Mouse (Mus musculus): ENCODE data around the gene Npnt. TPM values are rescaled to one million over a fixed set of nuclear protein-coding genes. Genes with fewer than 3 reads are reported as not detected.

Gene Npnt
- polyA plus RNA-seq, 1 experiment from 2014 or later: 6.4 TPM

- no peak overlapping the region for H3K4me2 ChIP-seq (ENCODE audit: low read length)
- DNase-seq (ENCODE audit: low spot score) (no peak), ATAC-seq (no peak)
- H3K9ac ChIP-seq (ENCODE audit: low read length): no peak overlapping the region
- no peaks in the 10 kb centered on the region for H3K9me3 ChIP-seq (replicated peaks; ENCODE audit: control insufficient read depth, low read length)
- WGBS: 91% methylated on average over 7 of the region's 7 CpGs
- no peaks in the 10 kb centered on the region for H3K36me3 ChIP-seq (ENCODE audit: control insufficient read depth, insufficient read depth, low read length)
- no peak overlapping the region for H3K4me3 ChIP-seq (ENCODE audit: low read depth, low read length)
- H3K27ac ChIP-seq (ENCODE audit: low read depth, low read length): no peak overlapping the region
- H3K4me1 ChIP-seq (ENCODE audit: control insufficient read depth, insufficient read depth, low read length): no peaks in the 10 kb centered on the region
- H3K27me3 ChIP-seq (replicated peaks; ENCODE audit: control insufficient read depth, insufficient read depth, low read length): no peaks in the 10 kb centered on the region
Observed at GRCm38 (mm10) chr3:132892481-132892880, 57.6 kb downstream of the Npnt start.

DNA sequence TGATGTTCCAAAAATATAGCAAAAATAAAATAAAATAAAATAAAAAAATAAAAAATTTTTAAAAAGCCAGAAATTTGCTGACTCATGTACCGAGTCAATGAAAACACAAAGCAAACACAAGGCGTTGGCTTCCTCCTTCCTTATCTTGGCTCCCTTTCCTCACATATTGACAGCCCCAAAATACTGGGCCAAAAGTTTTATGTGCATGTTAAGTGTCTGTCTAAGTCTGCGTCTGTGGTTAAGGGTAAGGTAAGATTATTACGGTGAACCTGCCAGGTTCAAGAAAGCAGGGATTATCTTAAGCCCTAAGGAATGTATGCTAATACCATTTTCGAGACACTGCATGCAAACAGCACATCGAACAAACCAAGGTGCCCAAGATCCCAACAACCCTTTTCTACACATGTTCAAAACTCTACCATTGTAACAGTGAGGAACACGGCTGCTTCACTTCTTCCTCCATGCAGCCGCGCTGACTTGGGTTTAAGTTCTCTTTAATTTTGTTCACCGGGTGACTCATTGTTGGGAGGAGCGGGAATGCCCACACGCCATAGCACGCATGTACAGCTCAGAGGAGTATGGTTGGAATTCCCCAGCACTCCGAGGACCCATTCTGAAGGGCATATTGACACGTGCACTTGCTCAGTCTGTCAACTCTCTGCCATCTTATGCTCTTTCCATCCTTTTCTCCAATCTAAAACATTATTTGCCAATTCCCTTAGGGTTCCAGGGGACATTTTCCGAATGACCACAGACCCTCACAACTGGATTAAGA is 62.8 kb downstream of the Npnt start:
- Histone ChIP-seq H3K4me2 (ENCODE audit: low read length) (no peak overlapping the region), H3K27me3 (replicated peaks; ENCODE audit: control insufficient read depth, insufficient read depth, low read length) (no peaks in the 10 kb centered on the region), H3K27ac (ENCODE audit: low read depth, low read length) (no peak overlapping the region), H3K9ac (ENCODE audit: low read length) (no peak overlapping the region), H3K9me3 (replicated peaks; ENCODE audit: control insufficient read depth, low read length) (no peaks in the 10 kb centered on the region), H3K4me1 (ENCODE audit: control insufficient read depth, insufficient read depth, low read length) (no peaks in the 10 kb centered on the region), H3K36me3 (ENCODE audit: control insufficient read depth, insufficient read depth, low read length) (no peaks in the 10 kb centered on the region), H3K4me3 (ENCODE audit: low read depth, low read length) (no peak overlapping the region)
- ATAC-seq (no peak), DNase-seq (ENCODE audit: low spot score) (no peak)
- WGBS: 93% methylated on average over 16 of the region's 16 CpGs

- Histone ChIP-seq H3K27me3 (replicated peaks; ENCODE audit: control insufficient read depth, insufficient read depth, low read length) (no peaks in the 10 kb centered on the region), H3K9me3 (replicated peaks; ENCODE audit: control insufficient read depth, low read length) (no peaks in the 10 kb centered on the region), H3K4me3 (ENCODE audit: low read depth, low read length) (no peak overlapping the region), H3K4me2 (ENCODE audit: low read length) (no peak overlapping the region), H3K9ac (ENCODE audit: low read length) (no peak overlapping the region), H3K4me1 (ENCODE audit: control insufficient read depth, insufficient read depth, low read length) (no peaks in the 10 kb centered on the region), H3K27ac (ENCODE audit: low read depth, low read length) (no peak overlapping the region), H3K36me3 (ENCODE audit: control insufficient read depth, insufficient read depth, low read length) (no peaks in the 10 kb centered on the region)
- ATAC-seq (no peak), DNase-seq (ENCODE audit: low spot score) (no peak)
- WGBS: 91% methylated on average over 6 of the region's 6 CpGs
Observed at GRCm38 (mm10) chr3:132886419-132887050, 63.6 kb downstream of the Npnt start.

DNA sequence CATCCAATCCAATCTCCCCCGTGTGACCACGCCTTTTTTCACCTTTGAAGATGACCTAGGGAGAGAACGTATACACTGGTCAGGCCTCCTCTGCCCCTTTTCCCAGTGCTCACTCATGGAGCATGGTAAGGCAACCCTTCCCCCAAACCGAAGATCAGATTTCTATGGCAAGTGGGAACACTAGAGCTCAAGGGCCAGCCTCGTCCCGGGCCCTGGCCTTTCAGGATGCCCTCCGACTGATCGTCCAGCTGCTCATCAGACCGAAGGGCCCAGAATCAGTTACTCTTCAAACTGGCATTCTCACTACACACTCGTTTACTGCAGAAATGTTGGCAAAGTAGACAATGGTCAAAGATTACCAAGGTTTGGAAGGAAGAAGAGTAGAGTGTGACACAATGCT is 65.6 kb downstream of the Npnt start:
- Histone ChIP-seq H3K27me3 (replicated peaks; ENCODE audit: control insufficient read depth, insufficient read depth, low read length) (no peaks in the 10 kb centered on the region), H3K4me1 (ENCODE audit: control insufficient read depth, insufficient read depth, low read length) (no peaks in the 10 kb centered on the region), H3K4me2 (ENCODE audit: low read length) (no peak overlapping the region), H3K27ac (ENCODE audit: low read depth, low read length) (no peak overlapping the region), H3K4me3 (ENCODE audit: low read depth, low read length) (no peak overlapping the region), H3K9ac (ENCODE audit: low read length) (no peak overlapping the region), H3K9me3 (replicated peaks; ENCODE audit: control insufficient read depth, low read length) (no peaks in the 10 kb centered on the region), H3K36me3 (ENCODE audit: control insufficient read depth, insufficient read depth, low read length) (no peaks in the 10 kb centered on the region)
- WGBS: 87% methylated on average over 10 of the region's 10 CpGs
- no peak for DNase-seq (ENCODE audit: low spot score)
- ATAC-seq: no peak

DNA sequence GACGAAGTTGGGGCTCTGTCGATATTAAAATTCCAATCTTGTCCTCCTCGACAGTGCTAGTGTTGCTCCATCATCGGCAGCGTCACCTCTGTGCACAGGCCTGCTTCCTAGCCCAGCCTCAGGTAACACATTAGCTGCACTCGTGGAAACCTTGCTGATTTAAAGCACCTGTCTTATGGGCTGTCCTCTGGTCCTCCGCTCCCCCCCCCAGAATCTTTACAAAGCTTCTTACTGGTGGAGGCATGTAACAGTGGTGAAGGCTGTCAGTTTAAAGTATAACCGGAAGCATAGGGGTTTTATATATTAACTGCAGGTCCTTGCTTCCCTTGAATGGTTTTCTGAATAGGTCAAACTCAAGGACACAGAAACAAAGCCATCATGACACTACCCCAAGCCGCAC is 66.8 kb downstream of the Npnt start:
- no peak overlapping the region for H3K27ac ChIP-seq (ENCODE audit: low read depth, low read length)
- no peaks in the 10 kb centered on the region for H3K27me3 ChIP-seq (replicated peaks; ENCODE audit: control insufficient read depth, insufficient read depth, low read length)
- ATAC-seq: no peak
- 90% methylated on average over 9 of the region's 9 CpGs for WGBS
- no peaks in the 10 kb centered on the region for H3K36me3 ChIP-seq (ENCODE audit: control insufficient read depth, insufficient read depth, low read length)
- no peaks in the 10 kb centered on the region for H3K4me1 ChIP-seq (ENCODE audit: control insufficient read depth, insufficient read depth, low read length)
- DNase-seq (ENCODE audit: low spot score): no peak
- no peak overlapping the region for H3K4me3 ChIP-seq (ENCODE audit: low read depth, low read length)
- H3K9ac ChIP-seq (ENCODE audit: low read length): no peak overlapping the region
- no peaks in the 10 kb centered on the region for H3K9me3 ChIP-seq (replicated peaks; ENCODE audit: control insufficient read depth, low read length)
- no peak overlapping the region for H3K4me2 ChIP-seq (ENCODE audit: low read length)

GRCm38 (mm10) chr3:132880826-132881225 is 69.3 kb downstream of the Npnt start:
- no peaks in the 10 kb centered on the region for H3K9me3 ChIP-seq (replicated peaks; ENCODE audit: control insufficient read depth, low read length)
- H3K9ac ChIP-seq (ENCODE audit: low read length): no peak overlapping the region
- 40% methylated on average over 9 of the region's 9 CpGs for whole genome bisulfite sequencing
- H3K4me3 ChIP-seq (ENCODE audit: low read depth, low read length): no peak overlapping the region
- peak overlapping the region; percentile 14; the same call in 1 of the 2 replicates for H3K4me2 ChIP-seq (ENCODE audit: low read length)
- no peaks in the 10 kb centered on the region for H3K36me3 ChIP-seq (ENCODE audit: control insufficient read depth, insufficient read depth, low read length)
- ATAC-seq: peak; percentile 54
- peak; percentile 54 for DNase-seq (ENCODE audit: low spot score)
- H3K4me1 ChIP-seq (ENCODE audit: control insufficient read depth, insufficient read depth, low read length): no peaks in the 10 kb centered on the region
- no peak overlapping the region for H3K27ac ChIP-seq (ENCODE audit: low read depth, low read length)
- H3K27me3 ChIP-seq (replicated peaks; ENCODE audit: control insufficient read depth, insufficient read depth, low read length): no peaks in the 10 kb centered on the region

DNA sequence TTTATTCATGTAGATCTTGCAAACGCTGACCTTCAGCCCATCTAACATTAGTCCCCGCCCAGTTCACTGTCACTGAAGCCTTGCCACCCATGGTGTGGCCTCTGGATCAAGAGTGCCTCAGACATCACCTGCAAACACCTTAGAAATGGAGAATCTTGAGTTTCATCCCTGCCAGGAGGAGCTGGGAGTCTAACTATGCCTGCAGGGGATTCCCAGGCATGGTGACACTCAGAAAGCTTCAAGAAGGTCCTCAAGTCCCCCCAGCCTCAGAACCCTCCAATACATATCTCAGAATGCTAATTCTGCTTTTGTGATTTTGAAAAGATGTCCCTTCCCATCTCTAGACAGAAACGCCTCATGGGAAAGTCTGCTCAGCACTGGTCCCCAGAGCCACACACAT is 69.7 kb downstream of the Npnt start:
- Histone ChIP-seq H3K9me3 (replicated peaks; ENCODE audit: control insufficient read depth, low read length) (no peaks in the 10 kb centered on the region), H3K4me3 (ENCODE audit: low read depth, low read length) (no peak overlapping the region), H3K4me1 (ENCODE audit: control insufficient read depth, insufficient read depth, low read length) (no peaks in the 10 kb centered on the region), H3K4me2 (ENCODE audit: low read length) (no peak overlapping the region), H3K9ac (ENCODE audit: low read length) (no peak overlapping the region), H3K27me3 (replicated peaks; ENCODE audit: control insufficient read depth, insufficient read depth, low read length) (no peaks in the 10 kb centered on the region), H3K27ac (ENCODE audit: low read depth, low read length) (no peak overlapping the region), H3K36me3 (ENCODE audit: control insufficient read depth, insufficient read depth, low read length) (no peaks in the 10 kb centered on the region)
- ATAC-seq: no peak
- DNase-seq (ENCODE audit: low spot score): no peak
- 86% methylated on average over 3 of the region's 3 CpGs for WGBS

DNA sequence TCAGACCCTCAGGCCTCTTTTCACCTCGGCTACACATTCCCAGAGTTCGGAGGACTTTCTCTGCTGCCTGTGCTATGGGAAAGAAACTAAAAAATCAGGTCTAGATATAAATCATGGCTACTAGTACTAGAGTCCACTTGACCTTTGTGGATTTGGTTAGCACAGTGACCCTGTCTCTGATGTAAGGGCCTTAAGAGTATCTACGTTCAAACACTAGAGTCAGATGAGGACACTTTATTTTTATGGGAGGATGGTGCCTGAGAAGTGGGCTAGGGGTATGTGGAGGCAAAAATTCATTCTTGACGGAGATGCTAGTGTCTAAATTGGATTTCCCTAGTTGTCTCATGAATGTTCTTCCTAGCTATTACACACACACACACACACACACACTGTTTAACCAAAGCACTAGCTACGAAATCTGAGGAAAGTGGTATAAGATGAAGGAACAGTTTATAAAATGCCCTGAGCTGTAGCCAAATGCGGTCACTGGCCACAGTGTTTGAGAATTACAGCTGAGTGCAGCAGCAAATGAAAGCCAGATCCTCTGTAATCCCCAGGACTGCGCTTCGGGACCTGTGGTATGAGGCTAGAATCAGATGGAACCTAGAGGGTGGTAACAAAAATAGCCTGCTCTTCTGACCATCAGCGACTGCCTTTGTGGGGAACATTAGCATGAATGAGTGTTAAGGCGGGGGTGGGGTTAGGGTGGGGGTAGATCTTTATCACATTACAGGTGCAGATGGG is 73.0 kb downstream of the Npnt start:
- H3K4me2 ChIP-seq (ENCODE audit: low read length): no peak overlapping the region
- H3K9me3 ChIP-seq (replicated peaks; ENCODE audit: control insufficient read depth, low read length): no peaks in the 10 kb centered on the region
- 79% methylated on average over 10 of the region's 10 CpGs for WGBS
- H3K4me3 ChIP-seq (ENCODE audit: low read depth, low read length): no peak overlapping the region
- no peak for DNase-seq (ENCODE audit: low spot score)
- ATAC-seq: no peak
- no peak overlapping the region for H3K27ac ChIP-seq (ENCODE audit: low read depth, low read length)
- H3K9ac ChIP-seq (ENCODE audit: low read length): no peak overlapping the region
- H3K4me1 ChIP-seq (ENCODE audit: control insufficient read depth, insufficient read depth, low read length): no peaks in the 10 kb centered on the region
- no peaks in the 10 kb centered on the region for H3K36me3 ChIP-seq (ENCODE audit: control insufficient read depth, insufficient read depth, low read length)
- no peaks in the 10 kb centered on the region for H3K27me3 ChIP-seq (replicated peaks; ENCODE audit: control insufficient read depth, insufficient read depth, low read length)
